Mouse (Mus musculus) frontal cortex, postnatal 14 days (tissue): ENCODE measurements around the gene Nhsl1.
A peak's percentile ranks its signal among the peaks of the same experiment; 100 is the strongest.
"Not testable (repeated sequence)": the region's sequence is repeated elsewhere in the genome, so short reads cannot be mapped to it uniquely, and the experiment has no call there.

Experiments
- DNase-seq, 2 experiments: peaks; one replicate each; pipeline ENCODE4 v3.0.0; 2022; ENCODE audit warnings: low spot score in 2 of 2

Gene Nhsl1

GRCm38 (mm10) chr10:18532293-18532692, 213.5 kb downstream of the Nhsl1 start:
- DNase-seq, result no peak

- no peak for DNase-seq
Observed at GRCm38 (mm10) chr10:18536889-18537288, 218.1 kb downstream of the Nhsl1 start.

- DNase-seq, result no peak
Observed at GRCm38 (mm10) chr10:18545309-18545708, 226.5 kb downstream of the Nhsl1 start.

- DNase-seq, result peak in 1 of 2 experiments; percentile 46
Observed at GRCm38 (mm10) chr10:18545813-18546235, 227.0 kb downstream of the Nhsl1 start, which contains the start of gene Hebp2. Gene Hebp2 (minus strand): TSS chr10:18546076.

GRCm38 (mm10) chr10:18547381-18547780, 228.6 kb downstream of the Nhsl1 start:
- no peak for DNase-seq

GRCm38 (mm10) chr10:18549321-18550216, 230.8 kb downstream of the Nhsl1 start:
- DNase-seq, result no peak

- not testable (repeated sequence) for DNase-seq
Observed at GRCm38 (mm10) chr10:18559076-18559475, 240.3 kb downstream of the Nhsl1 start.

- no peak for DNase-seq
Observed at GRCm38 (mm10) chr10:18561445-18561844, 242.7 kb downstream of the Nhsl1 start.

GRCm38 (mm10) chr10:18562940-18563339, 244.2 kb downstream of the Nhsl1 start:
- DNase-seq, result peak in 1 of 2 experiments; percentile 60

GRCm38 (mm10) chr10:18572581-18572980, 253.8 kb downstream of the Nhsl1 start:
- no peak for DNase-seq
